Mouse (Mus musculus): Measurements from ENCODE around the gene Fras1.

Gene Fras1

GRCm38 (mm10) chr5:96482054-96482453 lies 108.3 kb downstream of the Fras1 start:
- DNase-seq (ENCODE audit: low read depth, low spot score) = no peak

- DNase-seq (ENCODE audit: low read depth, low spot score) = no peak
These were observed 118.7 kb downstream of the Fras1 start for GRCm38 (mm10) chr5:96492497-96492896.

- no peak for DNase-seq (ENCODE audit: low read depth, low spot score)
These were observed 120.9 kb downstream of the Fras1 start for GRCm38 (mm10) chr5:96494502-96495292.

- DNase-seq (ENCODE audit: low read depth, low spot score) = no peak
These were observed 124.3 kb downstream of the Fras1 start for GRCm38 (mm10) chr5:96498083-96498482.

- no peak for DNase-seq (ENCODE audit: low read depth, low spot score)
These were observed 128.0 kb downstream of the Fras1 start for GRCm38 (mm10) chr5:96501783-96502182.

- no peak for DNase-seq (ENCODE audit: low read depth, low spot score)
These were observed 128.6 kb downstream of the Fras1 start for GRCm38 (mm10) chr5:96502400-96502799.

GRCm38 (mm10) chr5:96511005-96511404 lies 137.2 kb downstream of the Fras1 start:
- no peak for DNase-seq (ENCODE audit: low read depth, low spot score)

GRCm38 (mm10) chr5:96513327-96513726 lies 139.6 kb downstream of the Fras1 start:
- no peak for DNase-seq (ENCODE audit: low read depth, low spot score)

- DNase-seq (ENCODE audit: low read depth, low spot score) = no peak
These were observed 142.1 kb downstream of the Fras1 start for GRCm38 (mm10) chr5:96515860-96516311.

- DNase-seq (ENCODE audit: low read depth, low spot score) = no peak
These were observed 142.6 kb downstream of the Fras1 start for GRCm38 (mm10) chr5:96516329-96516728.

GRCm38 (mm10) chr5:96521541-96521940 lies 147.8 kb downstream of the Fras1 start:
- DNase-seq (ENCODE audit: low read depth, low spot score) = no peak

- no peak for DNase-seq (ENCODE audit: low read depth, low spot score)
These were observed 149.2 kb downstream of the Fras1 start for GRCm38 (mm10) chr5:96522909-96523409.

GRCm38 (mm10) chr5:96528296-96528695 lies 154.5 kb downstream of the Fras1 start:
- no peak for DNase-seq (ENCODE audit: low read depth, low spot score)

- DNase-seq (ENCODE audit: low read depth, low spot score) = no peak
These were observed 156.8 kb downstream of the Fras1 start for GRCm38 (mm10) chr5:96530516-96530915.

- no peak for DNase-seq (ENCODE audit: low read depth, low spot score)
These were observed 158.2 kb downstream of the Fras1 start for GRCm38 (mm10) chr5:96531962-96532361.

- no peak for DNase-seq (ENCODE audit: low read depth, low spot score)
These were observed 162.8 kb downstream of the Fras1 start for GRCm38 (mm10) chr5:96536527-96536926.

GRCm38 (mm10) chr5:96536937-96537336 lies 163.2 kb downstream of the Fras1 start:
- no peak for DNase-seq (ENCODE audit: low read depth, low spot score)

- DNase-seq (ENCODE audit: low read depth, low spot score) = no peak
These were observed 170.4 kb downstream of the Fras1 start for GRCm38 (mm10) chr5:96544112-96544511.

- no peak for DNase-seq (ENCODE audit: low read depth, low spot score)
These were observed 172.2 kb downstream of the Fras1 start for GRCm38 (mm10) chr5:96545994-96546393.

- DNase-seq (ENCODE audit: low read depth, low spot score) = no peak
These were observed 181.4 kb downstream of the Fras1 start for GRCm38 (mm10) chr5:96554940-96555679.

GRCm38 (mm10) chr5:96558049-96558804 lies 184.5 kb downstream of the Fras1 start:
- no peak for DNase-seq (ENCODE audit: low read depth, low spot score)

- no peak for DNase-seq (ENCODE audit: low read depth, low spot score)
These were observed 200.8 kb downstream of the Fras1 start for GRCm38 (mm10) chr5:96574586-96574985.
